Mouse (Mus musculus) Patski (cell line): ENCODE data around the gene Pde4c. TPM values are rescaled to one million over a fixed set of nuclear protein-coding genes. Genes with fewer than 3 reads are reported as not detected.

Experiments used
- ATAC-seq: fragments of 100-300 bp; one replicate; pipeline ENCODE4 v1.8.0; 2021
- CTCF ChIA-PET: fragments of 350-600 bp; sonication (Branson Sonifier 250); formaldehyde crosslinking; loops from one replicate; lab custom pipeline; 2022; ENCODE audit warnings: inconsistent platforms; lab: Charles Lee
- POLR2A ChIA-PET: fragments of 350-600 bp; sonication (Branson Sonifier 250); formaldehyde crosslinking; loops from one replicate; lab custom pipeline; 2022; ENCODE audit warnings: antibody characterized with exemption, inconsistent platforms; lab: Charles Lee
- DNase-seq: peaks from one replicate; pipeline ENCODE4 v3.0.0-alpha.2; 2011; ENCODE audit warnings: low read depth, low spot score
- H3K27me3 ChIP-seq: fragments of 371-371 bp; one replicate; pipeline ENCODE4 v1.5.1; 2021
- CTCF ChIP-seq: fragments of 100-300 bp; IDR thresholded peaks from one replicate; pipeline ENCODE4 v1.5.1; 2021
- in situ Hi-C: fragments of 300-500 bp; cut with MboI; formaldehyde crosslinking; loops from 3 replicates; pipeline ENCODE4 v1.11.1; 2018; ENCODE audit warnings: low pct_unique_long_range_greater_than_20kb, mixed read lengths
- polyA plus RNA-seq: library from polyadenylated mRNA; unstranded; gene quantifications from one replicate; pipeline ENCODE4 v1.2.3, GENCODE M21; 2021

Gene Pde4c
- polyA plus RNA-seq, 1 experiment from 2014 or later = 15.0 TPM

GRCm38 (mm10) chr8:70696019-70696885 is 27.3 kb upstream of the Pde4c start:
- TF ChIP-seq CTCF = no peak
- in situ Hi-C loops = no loop called here
- POLR2A ChIA-PET = interaction anchor here (4.3 kb wide), 1 partner anchor 18 kb away, joined by 27 read pairs; no protein-coding TSS in a partner anchor
- H3K27me3 ChIP-seq = no peaks in the 10 kb centered on the region
- ATAC-seq (no peak), DNase-seq (no peak)
- CTCF ChIA-PET = interaction anchor here (1.0 to 1.1 kb wide), 2 partner anchors 24 to 60 kb away, joined by 3 read pairs; partner anchors contain the start of gene Lsm4

- ChIA-PET CTCF (interaction anchor here (0.9 kb wide), 1 partner anchor 23 kb away, joined by 4 read pairs; the partner anchor contains the start of gene Lsm4), POLR2A (interaction anchor here (0.6 to 4.3 kb wide), 2 partner anchors 14 to 18 kb away, joined by 3 to 27 read pairs; no protein-coding TSS in a partner anchor)
- no peak for TF ChIP-seq CTCF
- H3K27me3 ChIP-seq = no peaks in the 10 kb centered on the region
- ATAC-seq = no peak
- in situ Hi-C loops = no loop called here
- no peak for DNase-seq
Measured at GRCm38 (mm10) chr8:70696946-70697345, 26.6 kb upstream of the Pde4c start.

GRCm38 (mm10) chr8:70697366-70698250 is 25.9 kb upstream of the Pde4c start:
- CTCF ChIA-PET = interaction anchor here (0.9 to 5.3 kb wide), 2 partner anchors 24 to 26 kb away, joined by 4 to 45 read pairs; partner anchors contain the start of gene Lsm4
- no peak for DNase-seq
- no peak for TF ChIP-seq CTCF
- no peak for ATAC-seq
- POLR2A ChIA-PET = interaction anchor here (0.6 to 4.3 kb wide), 6 partner anchors 11 to 87 kb away, joined by 3 to 27 read pairs (median 10); partner anchors contain the start of gene Lsm4
- in situ Hi-C loops = no loop called here
- H3K27me3 ChIP-seq = no peaks in the 10 kb centered on the region

GRCm38 (mm10) chr8:70698310-70699109 is 25.0 kb upstream of the Pde4c start, which contains the start of gene Jund:
Gene Jund (plus strand): TSS chr8:70698949.
- CTCF ChIA-PET = interaction anchor here (1.0 to 5.3 kb wide), 2 partner anchors 16 to 27 kb away, joined by 5 to 45 read pairs; partner anchors contain the start of gene Lsm4
- DNase-seq (peak; percentile 93), ATAC-seq (peak; percentile 41)
- no peak for TF ChIP-seq CTCF
- H3K27me3 ChIP-seq = no peaks in the 10 kb centered on the region
- POLR2A ChIA-PET = interaction anchor here (1.2 to 4.3 kb wide), 7 partner anchors 11 to 88 kb away, joined by 4 to 27 read pairs (median 9); partner anchors contain the start of gene Lsm4
- in situ Hi-C loops = no loop called here

- ATAC-seq = peak; percentile 0
- ChIA-PET CTCF (interaction anchor here (0.9 to 5.3 kb wide), 3 partner anchors 17 to 28 kb away, joined by 3 to 45 read pairs (median 5); partner anchors contain the start of gene Lsm4), POLR2A (interaction anchor here (0.9 to 4.3 kb wide), 11 partner anchors 10 to 89 kb away, joined by 3 to 27 read pairs (median 5); partner anchors contain the start of gene Lsm4)
- in situ Hi-C loops = no loop called here
- no peak for TF ChIP-seq CTCF
- H3K27me3 ChIP-seq = no peaks in the 10 kb centered on the region
- DNase-seq = no peak
Measured at GRCm38 (mm10) chr8:70699116-70699833, 24.2 kb upstream of the Pde4c start.

GRCm38 (mm10) chr8:70699834-70700554 is 23.5 kb upstream of the Pde4c start:
- no peak for DNase-seq
- no peak for ATAC-seq
- no peaks in the 10 kb centered on the region for H3K27me3 ChIP-seq
- CTCF ChIA-PET = interaction anchor here (0.9 to 5.3 kb wide), 5 partner anchors 18 to 89 kb away, joined by 3 to 45 read pairs (median 6); partner anchors contain the start of gene Lsm4
- POLR2A ChIA-PET = interaction anchor here (0.6 to 4.3 kb wide), 10 partner anchors 10 to 81 kb away, joined by 3 to 27 read pairs (median 4); partner anchors contain the start of gene Lsm4
- in situ Hi-C loops = no loop called here
- TF ChIP-seq CTCF = no peak

GRCm38 (mm10) chr8:70700555-70700922 is 23.0 kb upstream of the Pde4c start:
- ChIA-PET CTCF (interaction anchor here (0.6 to 5.3 kb wide), 14 partner anchors 18 to 90 kb away, joined by 3 to 45 read pairs (median 4); partner anchors contain the start of genes Lrrc25, Lsm4 and Pgpep1), POLR2A (interaction anchor here (0.6 to 3.2 kb wide), 8 partner anchors 9 to 70 kb away, joined by 3 to 31 read pairs (median 4); partner anchors contain the start of gene Lsm4)
- no peak for TF ChIP-seq CTCF
- ATAC-seq (no peak), DNase-seq (no peak)
- no peaks in the 10 kb centered on the region for H3K27me3 ChIP-seq
- in situ Hi-C loops = no loop called here
